Mouse (Mus musculus) cerebellum, adult 18-20 months (tissue): Measurements from ENCODE around the gene Pcbp3.
"Not testable (repeated sequence)": the region's sequence is repeated elsewhere in the genome, so short reads cannot be mapped to it uniquely, and the experiment has no call there.

Source experiments
- DNase-seq, 2 experiments: peaks; one replicate each; pipeline ENCODE4 v3.0.0; 2021

The Pcbp3 gene

DNA sequence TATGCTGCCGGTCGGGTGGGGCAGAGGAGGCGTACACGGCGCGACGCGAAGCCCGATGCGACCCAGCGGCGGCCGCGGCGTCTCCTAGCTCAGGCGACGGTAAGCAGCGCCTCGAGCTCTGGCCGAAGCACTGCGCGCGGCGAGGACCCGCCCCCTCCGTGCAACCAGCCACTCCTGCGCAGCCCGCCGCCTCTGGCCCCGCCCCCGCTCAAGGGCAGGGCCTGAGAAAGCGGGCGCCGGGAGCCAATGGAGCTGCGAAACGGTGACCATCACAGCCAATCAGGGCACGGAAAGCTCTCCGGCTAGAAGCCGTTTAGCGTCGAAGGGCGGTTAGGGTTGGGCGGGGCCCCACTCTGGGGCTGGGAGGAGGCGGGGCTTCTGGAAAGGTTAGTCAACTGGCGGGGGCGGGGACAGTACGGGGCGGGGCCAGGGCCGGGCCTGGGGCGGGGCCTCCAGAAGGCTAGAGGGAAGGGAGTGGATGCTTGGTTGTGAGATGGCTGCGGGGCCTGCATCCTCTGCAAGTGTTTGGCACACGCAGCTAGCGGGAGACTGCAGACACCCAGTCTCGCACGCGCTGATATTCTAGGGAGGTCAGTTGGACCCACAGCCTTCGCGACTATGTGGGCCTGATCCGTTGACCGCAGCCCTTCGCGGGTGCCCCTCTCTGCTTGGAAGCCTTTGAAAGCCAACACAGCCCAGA, at the start of gene Pcbp3:
TSS of gene Pcbp3 (minus strand) at position 98 of the 700 bp plus-strand sequence.
- peak; percentile 99 for DNase-seq

DNA sequence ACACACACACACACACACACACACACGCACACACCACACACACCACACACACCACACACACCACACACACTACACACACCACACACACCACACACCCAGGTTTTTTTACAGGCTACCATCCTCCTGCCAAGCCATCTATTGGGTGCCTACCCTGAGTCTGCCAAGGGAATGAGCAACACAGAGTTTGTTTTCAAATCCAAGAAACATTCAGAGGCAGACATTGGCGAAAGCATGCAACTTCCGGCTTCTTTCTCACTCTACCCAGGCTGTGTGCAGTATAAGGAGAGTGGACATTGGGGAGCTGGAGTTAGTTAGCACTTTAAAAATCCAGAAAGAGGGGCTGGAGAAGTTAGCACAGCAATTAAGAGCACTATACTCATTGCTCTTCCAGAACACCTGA, 47.0 kb upstream of the Pcbp3 start:
- DNase-seq, result peak in 1 of 2 experiments; percentile 46

DNA sequence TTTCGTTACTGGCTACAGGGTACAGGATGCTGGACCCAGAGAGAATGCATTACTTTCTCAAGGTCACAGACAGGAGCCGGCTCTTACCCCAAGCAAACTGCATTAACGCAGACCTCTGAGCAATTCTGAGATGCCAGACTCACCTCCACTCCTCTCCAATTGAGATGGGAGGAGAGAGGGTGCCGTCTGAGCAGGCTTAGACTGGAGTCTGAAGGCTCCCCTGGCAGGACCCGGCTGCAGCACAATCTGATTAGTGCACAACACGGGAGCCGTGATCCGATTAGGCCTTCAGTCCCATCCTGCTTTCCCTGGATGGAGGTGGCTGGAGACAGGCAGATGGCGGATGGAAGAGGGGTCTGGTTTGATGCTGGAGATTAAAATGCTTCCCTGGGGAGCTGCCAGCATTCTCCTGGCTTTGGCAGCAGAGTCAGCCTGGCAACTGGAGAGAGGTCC, 46.4 kb upstream of the Pcbp3 start:
- DNase-seq, result peak; percentile 79 to 83

DNA sequence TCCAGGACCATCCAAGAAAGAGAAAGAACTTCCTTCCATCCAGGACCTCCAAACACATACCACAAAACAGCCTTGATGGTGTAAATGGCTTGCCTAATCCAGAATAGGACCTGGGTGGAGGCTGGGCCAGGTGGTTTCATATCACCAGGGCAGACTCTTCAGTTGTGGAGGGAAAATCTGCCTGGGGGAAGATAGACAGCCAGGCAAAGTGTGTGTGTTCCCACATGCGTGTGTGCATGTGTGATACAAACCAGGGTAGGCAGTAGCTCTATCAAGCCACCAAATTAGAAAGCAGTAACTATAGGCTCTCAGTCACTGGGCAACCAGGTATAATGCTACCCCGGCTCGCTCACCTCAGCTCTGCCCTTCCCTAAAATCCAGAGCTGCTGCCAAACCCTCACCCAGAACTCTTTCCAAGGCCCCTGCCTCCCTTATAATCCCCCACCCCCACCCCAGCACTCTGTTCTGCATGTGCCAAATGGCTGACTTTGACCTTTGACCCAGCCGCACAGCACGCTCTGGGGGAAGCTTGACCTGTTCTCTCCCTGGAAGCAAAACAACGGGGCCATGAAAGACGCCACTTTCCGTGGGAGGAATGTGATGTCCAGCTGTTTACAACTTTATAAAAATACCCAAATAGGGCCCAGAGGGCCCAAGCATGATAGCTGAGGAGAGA, 45.9 kb upstream of the Pcbp3 start:
- peak in 1 of 2 experiments; percentile 28 for DNase-seq

DNA sequence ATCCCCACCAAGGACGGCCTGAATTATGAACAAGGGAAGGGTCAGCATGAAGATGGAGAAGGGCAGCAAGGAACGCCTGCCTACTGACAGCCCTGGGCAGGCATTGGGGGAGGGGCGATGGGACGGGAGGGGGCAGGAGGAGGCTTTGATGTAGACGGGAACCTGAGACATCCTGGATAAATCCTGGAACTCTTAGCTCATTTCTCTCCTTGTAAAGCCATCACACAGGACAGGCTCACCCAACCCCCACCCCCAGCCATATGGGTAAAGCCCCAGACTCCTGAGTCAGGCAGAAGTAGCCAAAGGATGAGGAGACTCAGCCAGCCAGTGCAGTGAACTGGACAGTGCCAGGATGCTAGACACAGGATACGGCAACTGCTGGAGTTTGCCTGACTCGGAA, 43.2 kb upstream of the Pcbp3 start:
- DNase-seq, result no peak

DNA sequence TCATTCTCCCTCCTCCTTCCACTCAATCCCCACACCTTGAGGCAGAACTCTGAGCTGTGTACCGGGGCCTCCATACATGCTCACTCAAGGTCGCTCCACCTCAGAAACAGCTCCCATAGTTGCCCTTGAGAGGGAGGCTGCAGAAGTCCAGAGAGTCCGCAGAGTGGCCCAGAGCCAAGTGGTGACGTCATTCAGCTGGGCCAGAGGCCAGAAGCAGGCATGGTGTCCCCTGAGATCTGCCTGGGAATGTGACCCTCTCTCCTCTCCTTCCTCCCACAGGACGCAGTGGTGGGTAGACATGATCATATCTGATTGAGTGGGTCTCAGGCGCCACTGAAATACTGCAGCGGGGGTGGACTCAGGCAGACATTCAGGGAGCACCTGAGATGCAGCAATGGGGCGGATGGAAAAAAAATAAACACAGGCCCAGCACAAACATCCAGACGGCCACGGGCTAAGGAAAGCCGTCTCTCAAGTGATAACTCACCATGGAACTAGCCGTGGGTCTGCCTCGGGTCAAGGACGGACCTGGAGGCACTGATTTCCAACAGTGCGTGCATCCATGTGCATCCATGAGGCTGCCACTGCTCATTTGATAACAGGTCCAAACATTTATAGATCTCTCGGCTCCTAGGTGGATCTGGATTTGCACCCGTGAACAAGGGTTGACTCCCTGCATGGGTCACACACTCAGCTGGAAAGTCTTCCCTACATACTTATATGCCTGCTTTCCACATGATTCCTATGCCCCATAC, 36.2 kb upstream of the Pcbp3 start:
- peak; percentile 60 to 73 for DNase-seq

DNA sequence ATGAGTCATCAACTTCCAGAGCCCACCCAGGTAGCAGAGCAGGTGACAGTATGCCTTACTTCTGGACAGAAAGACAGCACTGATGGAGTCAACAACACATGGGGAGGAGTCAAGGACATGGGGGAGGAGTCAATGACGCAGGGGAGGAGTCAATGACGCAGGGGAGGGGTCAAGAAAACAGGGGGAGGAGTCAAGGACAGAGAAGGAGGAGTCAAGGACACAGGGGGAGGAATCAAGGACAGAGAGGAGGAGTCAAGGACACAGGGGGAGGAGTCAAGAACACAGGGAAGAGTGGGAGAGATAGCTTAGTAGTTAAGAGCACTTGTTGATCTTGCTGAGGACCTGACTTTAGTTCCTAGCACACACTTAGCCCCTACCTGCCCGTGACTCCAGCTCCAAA, 30.8 kb upstream of the Pcbp3 start:
- no peak for DNase-seq

DNA sequence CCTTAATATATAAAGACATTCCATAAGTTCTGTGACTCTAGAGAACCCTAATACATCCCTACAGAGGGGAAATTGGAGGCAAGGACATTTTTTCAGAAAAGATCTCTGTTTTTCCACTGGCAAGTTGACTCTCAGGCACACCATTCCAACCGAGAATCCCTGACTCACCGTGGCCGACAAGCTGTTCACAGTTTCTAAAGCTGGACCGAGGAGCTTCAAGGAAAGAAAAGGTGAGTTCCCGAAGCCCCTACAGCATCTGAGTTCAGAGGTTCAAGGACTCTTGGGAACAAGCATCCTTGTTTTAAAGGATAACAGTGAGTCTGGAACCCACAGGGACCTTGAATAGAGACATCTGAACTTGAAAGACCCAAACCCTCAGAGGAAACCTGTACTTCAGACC, 26.9 kb upstream of the Pcbp3 start:
- DNase-seq, result no peak

DNA sequence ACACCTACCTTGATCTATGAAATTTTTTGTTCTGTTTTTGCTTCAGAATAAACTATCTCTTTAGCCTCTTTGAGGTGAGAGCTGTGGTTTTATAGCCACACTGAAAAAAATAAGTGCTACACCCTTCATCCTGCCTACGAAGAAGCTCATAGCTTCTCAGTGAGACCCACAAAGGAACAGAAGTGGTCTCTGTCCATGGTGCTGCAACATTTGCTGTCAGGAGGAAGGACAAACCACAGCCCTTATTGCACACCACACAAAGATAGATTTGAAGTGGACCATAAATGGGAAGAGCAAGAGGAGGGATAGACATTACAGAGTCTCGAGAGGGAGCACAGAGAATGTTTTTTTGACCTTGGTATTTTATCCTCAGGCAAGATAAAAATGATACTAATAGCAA, 16.4 kb upstream of the Pcbp3 start:
- DNase-seq, result no peak

DNA sequence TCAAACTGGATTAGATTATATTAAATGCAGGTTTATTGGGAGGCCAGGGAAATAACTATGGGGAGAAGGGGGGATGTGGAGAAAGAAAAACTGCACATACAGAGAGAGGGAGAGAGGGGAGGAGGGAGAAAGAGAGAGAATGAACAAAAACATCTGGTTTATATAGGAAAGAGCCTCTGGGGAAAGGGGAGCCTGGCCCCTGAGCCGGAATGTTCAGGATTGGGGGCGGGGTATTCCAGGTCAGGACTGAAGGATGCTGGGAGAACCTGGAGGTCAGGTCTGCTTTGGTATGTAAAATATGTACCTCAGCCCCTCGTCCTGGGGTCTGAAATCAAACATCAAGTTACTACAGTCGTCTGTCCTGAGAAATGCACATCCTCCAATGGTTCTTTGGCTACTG, 15.0 kb upstream of the Pcbp3 start:
- no peak for DNase-seq

DNA sequence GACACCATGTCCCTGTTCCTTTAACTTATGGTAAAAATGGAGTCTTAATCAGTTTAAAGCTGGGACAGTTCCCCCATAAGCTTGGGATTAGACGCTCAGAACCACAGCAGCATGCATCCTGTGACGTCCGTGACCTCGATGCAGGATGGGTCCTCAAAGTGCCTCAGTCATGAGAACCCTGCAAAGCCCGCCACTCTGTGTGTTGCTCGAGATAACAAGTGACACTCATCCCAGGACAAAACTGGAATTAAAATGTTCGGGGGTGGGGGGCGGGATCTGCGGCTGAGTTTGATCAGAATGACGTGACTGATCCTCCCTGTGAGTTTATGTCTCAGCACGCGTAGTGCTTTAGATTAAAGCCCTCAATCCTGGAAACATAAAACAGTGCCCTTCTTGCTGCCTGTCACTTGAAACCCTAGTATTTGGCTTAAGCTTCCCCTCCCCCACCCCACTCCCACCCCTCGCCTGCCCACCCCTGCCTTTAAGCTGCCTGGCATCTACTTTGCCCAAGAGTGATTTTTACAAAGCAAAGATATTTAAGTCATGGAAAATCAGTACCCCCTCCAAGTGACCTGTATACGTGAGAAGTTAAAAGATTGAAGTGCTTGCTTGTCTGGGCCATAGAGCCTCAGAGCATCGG, 12.2 kb upstream of the Pcbp3 start:
- DNase-seq, result no peak

DNA sequence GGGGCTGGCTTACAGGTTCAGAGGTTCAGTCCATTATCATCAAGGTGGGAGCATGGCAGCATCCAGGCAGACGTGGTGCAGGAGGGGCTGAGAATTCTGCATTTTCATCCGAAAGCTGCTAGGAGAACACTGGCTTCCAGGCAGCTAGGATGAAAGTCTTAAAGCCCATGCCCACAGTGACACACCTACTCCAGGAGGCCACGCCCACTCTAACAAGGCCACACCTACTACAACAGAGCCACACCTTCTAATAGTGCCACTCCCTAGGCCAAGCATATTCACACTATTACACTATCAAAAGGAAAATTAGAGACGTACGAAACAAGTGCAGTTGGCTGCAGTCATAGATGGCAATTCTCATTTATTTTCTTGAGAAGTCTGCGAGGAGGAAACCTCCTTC, 10.6 kb upstream of the Pcbp3 start:
- not testable (repeated sequence) for DNase-seq

DNA sequence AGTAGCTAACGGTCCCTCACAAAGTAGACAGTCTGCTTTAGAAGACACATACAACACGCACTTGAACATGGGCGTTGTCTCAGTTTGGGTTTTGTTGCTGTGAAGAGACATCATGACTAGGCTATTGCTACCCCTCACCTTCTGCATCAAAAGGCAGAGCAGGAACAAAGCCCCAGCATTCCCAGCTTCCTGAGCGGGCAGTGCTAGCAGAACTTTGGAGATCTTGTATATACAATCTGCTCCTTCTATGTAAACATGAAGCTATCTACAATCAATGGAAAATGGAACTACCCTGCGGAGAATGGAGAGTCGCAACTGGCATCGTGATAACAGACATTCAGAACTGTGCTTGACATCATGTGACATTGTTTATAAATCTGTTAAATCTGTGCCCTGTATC, 9.3 kb upstream of the Pcbp3 start:
- no peak for DNase-seq

DNA sequence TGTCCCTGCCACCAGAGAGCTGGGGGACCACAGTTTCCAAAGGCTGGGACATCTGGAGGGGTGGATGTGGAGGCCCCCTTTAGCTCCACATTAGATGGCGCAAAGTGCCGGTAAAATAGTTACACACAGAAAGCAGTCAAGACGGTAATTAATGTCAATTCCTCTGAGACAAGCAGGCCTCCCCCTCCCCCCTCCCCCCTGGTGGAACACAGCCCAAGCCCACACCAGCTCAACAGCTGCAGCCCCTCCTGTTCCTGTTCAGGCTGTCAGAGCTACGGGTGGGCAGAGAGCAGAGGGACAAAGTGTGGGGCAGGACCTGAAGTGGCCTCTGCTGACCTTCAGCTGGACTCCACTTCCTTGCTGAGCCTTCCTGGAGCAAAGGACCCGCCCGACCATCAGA, 2.7 kb upstream of the Pcbp3 start:
- no peak for DNase-seq

DNA sequence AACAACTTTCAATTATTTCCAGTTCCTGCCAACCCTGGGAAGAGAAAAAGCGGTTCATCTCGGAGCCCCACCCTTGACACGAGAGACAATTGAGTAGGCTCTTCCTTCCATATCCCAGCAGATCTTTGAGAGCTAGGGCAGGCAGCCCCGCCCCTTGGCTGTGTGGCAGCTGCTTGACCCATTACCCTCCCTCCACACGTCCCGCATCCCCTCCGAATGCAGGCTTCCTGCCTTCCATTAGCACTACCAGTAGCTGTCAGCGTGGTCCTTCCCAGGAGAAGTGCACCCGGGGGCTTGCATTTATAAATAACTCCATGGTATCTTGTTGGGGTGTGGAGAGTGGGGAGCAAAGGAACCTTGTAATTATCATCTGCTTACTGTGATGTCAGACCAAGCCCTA, 2.3 kb upstream of the Pcbp3 start:
- peak in 1 of 2 experiments; percentile 12 for DNase-seq

DNA sequence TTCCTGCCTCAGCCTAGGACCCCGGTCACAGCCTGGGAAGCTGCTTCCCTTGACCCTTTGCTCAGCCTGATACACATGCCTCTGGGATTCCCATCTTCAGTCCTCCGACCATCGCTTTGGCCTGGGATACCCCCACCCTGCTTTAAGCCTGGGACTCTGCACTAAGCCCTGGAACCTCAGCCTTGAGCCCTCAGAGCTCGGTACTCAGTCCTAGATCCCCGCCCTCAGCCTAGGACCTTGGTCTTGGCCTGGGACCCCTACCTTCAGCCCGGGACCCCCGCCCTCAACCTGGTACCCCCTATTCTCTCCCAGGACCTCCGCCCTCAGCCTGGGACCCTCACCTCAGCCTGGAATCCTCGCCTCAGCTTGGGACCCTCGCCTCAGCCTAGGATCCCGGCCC, 531 bp downstream of the Pcbp3 start:
- peak; percentile 41 to 46 for DNase-seq

DNA sequence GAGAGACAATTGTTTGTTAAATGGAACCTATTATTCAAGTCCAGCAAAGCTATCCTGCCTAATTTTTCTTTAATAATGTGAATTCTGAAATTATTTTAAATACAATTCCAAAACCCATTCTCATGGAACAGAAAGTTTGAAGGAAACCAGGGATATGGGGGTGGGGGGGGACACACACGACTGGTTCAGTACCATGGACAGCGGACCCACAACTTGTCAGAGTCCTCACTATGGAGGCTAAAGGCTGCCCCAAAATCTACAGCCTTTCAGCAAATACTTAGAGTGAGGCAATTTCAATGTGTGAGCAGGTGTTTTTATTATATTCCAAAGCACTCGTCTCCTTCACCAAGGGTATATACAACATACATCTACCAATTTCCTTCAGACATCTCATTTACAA, 3.5 kb downstream of the Pcbp3 start:
- no peak for DNase-seq

DNA sequence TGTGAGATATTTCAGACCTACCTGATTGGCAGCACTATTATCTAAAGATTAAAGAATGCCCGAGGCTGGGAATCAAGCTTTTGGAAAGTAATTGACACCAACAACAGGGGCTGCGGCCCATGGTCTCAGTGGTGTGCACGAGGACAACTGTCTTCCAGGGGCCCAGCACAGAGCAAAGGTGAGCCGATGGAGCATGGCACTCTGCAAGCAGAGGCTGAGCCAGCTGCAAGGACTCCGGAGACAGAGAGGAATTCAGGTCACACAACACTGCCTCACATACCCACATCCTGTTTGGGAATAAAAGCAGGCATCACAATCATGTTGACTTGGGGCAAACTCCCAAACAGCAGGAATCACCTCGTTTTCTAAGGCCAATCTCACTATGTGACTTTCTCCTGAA, 5.5 kb downstream of the Pcbp3 start:
- no peak for DNase-seq

DNA sequence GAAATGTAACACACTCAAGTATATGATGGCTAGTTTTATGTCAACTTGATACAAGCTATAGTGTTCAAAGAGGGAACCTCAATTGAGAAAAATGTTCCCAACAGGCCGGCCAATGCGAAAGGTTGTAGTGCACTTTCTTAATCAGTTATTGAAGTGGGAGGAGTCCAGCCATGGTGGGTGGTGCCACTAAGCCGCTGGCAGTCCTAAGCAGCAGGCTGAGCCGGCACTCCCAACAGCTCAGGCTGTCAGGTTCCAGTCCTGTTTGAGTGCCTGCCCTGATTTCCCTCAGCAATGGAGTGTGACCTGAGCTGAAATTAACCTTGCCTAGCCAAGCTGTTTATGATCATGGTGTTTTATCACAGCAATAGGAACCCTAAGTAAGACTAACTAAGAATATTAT, 20.6 kb downstream of the Pcbp3 start:
- DNase-seq, result peak in 1 of 2 experiments; percentile 21

DNA sequence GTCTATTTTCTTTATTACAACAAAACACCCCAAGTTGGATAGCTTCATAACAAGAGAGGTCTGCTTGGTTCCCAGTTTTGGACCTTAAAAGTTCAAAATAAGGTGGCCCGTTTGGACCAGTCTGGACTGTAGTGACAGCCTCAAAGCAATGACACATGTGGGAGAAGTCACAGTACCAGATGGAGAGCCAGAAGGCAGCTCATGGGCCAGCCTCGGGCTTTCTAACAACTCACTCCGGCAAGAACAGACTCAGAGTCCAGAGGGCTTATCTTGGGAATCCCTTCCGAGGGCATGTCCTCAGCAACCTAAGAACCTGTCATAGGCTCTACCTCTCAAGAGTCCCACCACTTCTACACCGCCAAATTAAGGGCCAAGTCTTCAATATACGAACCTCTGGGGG, 24.9 kb downstream of the Pcbp3 start:
- DNase-seq, result peak; percentile 56 to 62

DNA sequence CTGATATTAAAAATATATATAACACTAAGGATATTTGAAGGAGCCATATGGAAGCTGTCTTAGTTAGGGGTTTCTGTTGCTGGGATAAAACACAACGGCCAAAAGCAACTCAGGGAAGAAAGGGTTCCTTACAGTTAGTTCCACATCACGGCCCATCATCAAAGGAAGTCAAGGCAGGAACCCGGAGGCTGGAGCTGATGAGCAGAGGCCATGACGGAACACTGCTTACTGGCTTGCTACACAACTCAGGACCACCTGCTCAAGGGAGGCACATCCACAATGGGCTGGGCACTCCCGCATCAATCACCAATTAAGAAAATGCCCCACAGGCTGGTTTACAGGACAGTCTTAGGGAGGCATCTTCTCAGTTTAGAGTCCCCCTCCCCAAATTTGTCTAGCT, 26.9 kb downstream of the Pcbp3 start:
- no peak for DNase-seq

DNA sequence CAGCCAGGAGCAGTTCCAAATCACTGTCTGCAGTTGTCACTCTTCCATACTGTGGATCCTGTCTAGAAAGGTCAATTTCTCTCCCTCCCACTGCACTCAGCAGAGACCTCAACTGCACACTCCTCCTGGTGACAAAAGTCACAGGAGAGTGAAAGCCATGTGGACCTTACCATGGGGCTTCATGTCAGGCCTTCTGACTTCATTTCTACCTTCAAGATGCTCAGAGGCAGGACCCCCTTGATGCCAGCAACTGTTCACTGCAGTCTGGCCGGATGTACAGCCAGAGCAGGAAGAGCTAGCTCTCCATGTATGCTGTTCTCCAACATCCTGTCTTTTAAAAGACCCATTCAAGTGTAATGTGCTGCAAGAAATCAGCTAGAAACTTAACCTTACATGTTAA, 29.9 kb downstream of the Pcbp3 start:
- peak; percentile 37 to 41 for DNase-seq

DNA sequence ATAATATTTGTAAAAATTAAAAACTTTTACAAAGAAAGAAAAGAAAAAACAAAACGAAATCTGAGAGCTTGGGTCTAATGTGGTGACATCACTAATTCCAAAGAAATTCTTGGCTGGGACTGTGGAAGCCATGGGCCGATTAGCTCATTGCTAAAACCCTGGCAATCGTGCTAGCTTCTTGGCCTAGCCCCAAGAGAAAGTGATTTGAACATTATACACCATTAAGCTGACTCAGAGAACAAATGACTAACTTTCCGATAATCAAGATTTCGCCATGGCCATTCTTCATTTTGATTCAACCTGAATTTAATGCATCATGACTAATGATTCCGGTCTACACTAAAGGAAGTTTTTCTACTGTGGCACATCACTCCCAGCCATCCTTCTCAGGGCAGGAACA, 30.6 kb downstream of the Pcbp3 start:
- peak; percentile 57 to 66 for DNase-seq
